Mouse (Mus musculus) heart, postnatal 0 days (tissue): ENCODE measurements around the gene Fzd2. TPM values are rescaled to one million over a fixed set of nuclear protein-coding genes. Genes with fewer than 3 reads are reported as not detected.
"Not testable (repeated sequence)": the region's sequence is repeated elsewhere in the genome, so short reads cannot be mapped to it uniquely, and the experiment has no call there.

Experiments used
- ATAC-seq: fragments of 200-750 bp; cut with Nextera tagmentation; 2 replicates; pipeline ENCODE4 v1.8.0; 2017; ENCODE audit warnings: low read depth, moderate number of reproducible peaks, moderate library complexity; ENCODE audit not compliant: insufficient read depth
- DNase-seq: peaks from one replicate; pipeline ENCODE4 v3.0.0-alpha.2; 2016; ENCODE audit warnings: low spot score
- H3K27ac ChIP-seq: fragments of 300-500 bp; sonication (generic); 2 replicates; pipeline ENCODE4 v1.5.1; 2014; ENCODE audit warnings: low read depth, mild to moderate bottlenecking
- H3K27me3 ChIP-seq: fragments of 300-500 bp; sonication (generic); 2 replicates; pipeline ENCODE4 v1.6.1; 2014; ENCODE audit warnings: low read length, mixed read lengths; ENCODE audit not compliant: control insufficient read depth, insufficient read depth
- H3K36me3 ChIP-seq: fragments of 300-500 bp; sonication (generic); replicated peaks from 2 replicates; pipeline ENCODE4 v1.6.1; 2014; ENCODE audit warnings: low read length, mixed read lengths; ENCODE audit not compliant: control insufficient read depth, insufficient read depth
- H3K4me1 ChIP-seq: fragments of 300-500 bp; sonication (generic); 2 replicates; pipeline ENCODE4 v1.6.1; 2014; ENCODE audit warnings: antibody characterized with exemption; ENCODE audit not compliant: control insufficient read depth, insufficient read depth
- H3K4me2 ChIP-seq: fragments of 300-500 bp; sonication (generic); 2 replicates; pipeline ENCODE4 v1.6.1; 2014; ENCODE audit warnings: low read depth, mild to moderate bottlenecking, low read length, moderate library complexity
- H3K4me3 ChIP-seq: fragments of 300-500 bp; sonication (generic); 2 replicates; pipeline ENCODE4 v1.5.1; 2014; ENCODE audit warnings: low read depth, low read length
- H3K9ac ChIP-seq: fragments of 300-500 bp; sonication (generic); replicated peaks from 2 replicates; pipeline ENCODE4 v1.6.1; 2014; ENCODE audit warnings: low read depth, low read length, mixed read lengths
- H3K9me3 ChIP-seq: fragments of 300-500 bp; sonication (generic); replicated peaks from 2 replicates; pipeline ENCODE4 v1.6.1; 2016; ENCODE audit warnings: low read length; ENCODE audit not compliant: control insufficient read depth
- CTCF ChIP-seq: IDR thresholded peaks from 2 replicates; pipeline ENCODE4 v1.5.1; 2016; ENCODE audit warnings: antibody characterized with exemption, control low read depth, low read depth
- EP300 ChIP-seq: IDR thresholded peaks from 2 replicates; pipeline ENCODE4 v1.6.1; 2016; ENCODE audit warnings: antibody characterized with exemption, low read depth
- whole genome bisulfite sequencing: fragments of 180-500 bp; shearing (Covaris S2); extraction: QIAGEN DNeasy Blood & Tissue Kit; methylation state at CpG from one replicate; pipeline ENCODE4 v1.1.7; 2014; 5-methylcytosine and 5-hydroxymethylcytosine counted together
- polyA plus RNA-seq: library from polyadenylated mRNA; unstranded; fragments of >200 nt; fragmentation: Nextera tagmentation; extraction: Ambion mirVana; gene quantifications from 2 replicates; pipeline ENCODE4 v1.2.1, GENCODE M21; 2015
- total RNA-seq: library from RNA; depleted of rRNA; stranded (reverse); fragments of >200 nt; gene quantifications from 2 replicates; pipeline ENCODE4 v1.2.3, GENCODE M21; 2014; ENCODE audit warnings: low replicate concordance

Fzd2 gene
- total and polyA plus RNA-seq, 2 experiments from 2014 or later: 7.0 to 47.1 TPM

- Histone ChIP-seq H3K4me3 (peak overlapping the region; percentile 78), H3K36me3 (no peaks in the 10 kb centered on the region), H3K27me3 (peaks cover 7% of the 10 kb centered on the region; the same call in 1 of the 2 replicates), H3K27ac (peak overlapping the region; percentile 93), H3K4me1 (peaks cover 3% of the 10 kb centered on the region; the same call in 1 of the 2 replicates), H3K9me3 (no peaks in the 10 kb centered on the region), H3K9ac (peak overlapping the region; percentile 80), H3K4me2 (peak overlapping the region; percentile 68)
- DNase-seq (peak; percentile 58), ATAC-seq (no peak)
- WGBS: 10% methylated on average over 13 of the region's 13 CpGs
- TF ChIP-seq EP300 (no peak), CTCF (no peak)
Observed at GRCm38 (mm10) chr11:102602816-102603495, 1.2 kb upstream of the Fzd2 start.

GRCm38 (mm10) chr11:102603496-102603850 lies 723 bp upstream of the Fzd2 start:
- peaks cover 7% of the 10 kb centered on the region; the same call in 1 of the 2 replicates for H3K27me3 ChIP-seq
- H3K9ac ChIP-seq: peak overlapping the region; percentile 80
- peaks cover 7% of the 10 kb centered on the region; the same call in 1 of the 2 replicates for H3K4me1 ChIP-seq
- H3K4me3 ChIP-seq: peak overlapping the region; percentile 78
- DNase-seq (peak; percentile 82), ATAC-seq (peak; percentile 62)
- TF ChIP-seq CTCF: no peak
- no peak for TF ChIP-seq EP300
- under 1% methylated on average over 10 of the region's 10 CpGs for WGBS
- H3K4me2 ChIP-seq: peak overlapping the region; percentile 68
- peak overlapping the region; percentile 93 for H3K27ac ChIP-seq
- no peaks in the 10 kb centered on the region for H3K9me3 ChIP-seq
- no peaks in the 10 kb centered on the region for H3K36me3 ChIP-seq

GRCm38 (mm10) chr11:102604777-102605552 lies 769 bp downstream of the Fzd2 start:
- DNase-seq (no peak), ATAC-seq (peak; percentile 12)
- 0 out of 2 replicates have a peak, but pooled peaks have one; percentile 20 for TF ChIP-seq CTCF
- no peak for TF ChIP-seq EP300
- peak overlapping the region; percentile 80 for H3K9ac ChIP-seq
- peaks cover 7% of the 10 kb centered on the region; the same call in 1 of the 2 replicates for H3K4me1 ChIP-seq
- H3K9me3 ChIP-seq: no peaks in the 10 kb centered on the region
- peak overlapping the region; percentile 93 for H3K27ac ChIP-seq
- peak overlapping the region; percentile 78 for H3K4me3 ChIP-seq
- H3K27me3 ChIP-seq: peaks cover 7% of the 10 kb centered on the region; the same call in 1 of the 2 replicates
- H3K4me2 ChIP-seq: peak overlapping the region; percentile 68
- no peaks in the 10 kb centered on the region for H3K36me3 ChIP-seq
- WGBS: under 1% methylated on average over 74 of the region's 74 CpGs

GRCm38 (mm10) chr11:102605553-102606416 lies 1.6 kb downstream of the Fzd2 start:
- H3K27ac ChIP-seq: peak overlapping the region; percentile 93
- TF ChIP-seq CTCF (no peak), EP300 (no peak)
- peak overlapping the region; percentile 68 for H3K4me2 ChIP-seq
- no peaks in the 10 kb centered on the region for H3K9me3 ChIP-seq
- peak overlapping the region; percentile 80 for H3K9ac ChIP-seq
- peak overlapping the region; percentile 78 for H3K4me3 ChIP-seq
- H3K36me3 ChIP-seq: no peaks in the 10 kb centered on the region
- ATAC-seq (no peak), DNase-seq (peak; percentile 31)
- peaks cover 7% of the 10 kb centered on the region; the same call in 1 of the 2 replicates for H3K4me1 ChIP-seq
- H3K27me3 ChIP-seq: peaks cover 7% of the 10 kb centered on the region; the same call in 1 of the 2 replicates
- 2% methylated on average over 62 of the region's 62 CpGs for WGBS

GRCm38 (mm10) chr11:102606751-102607171 lies 2.6 kb downstream of the Fzd2 start:
- no peak for ATAC-seq

GRCm38 (mm10) chr11:102607201-102607600 lies 3.0 kb downstream of the Fzd2 start:
- Histone ChIP-seq H3K4me3 (peak overlapping the region; percentile 78), H3K9ac (peak overlapping the region; percentile 80), H3K4me2 (peak overlapping the region; percentile 68), H3K27ac (peak overlapping the region; percentile 93)
- ATAC-seq, H3K4me1 ChIP-seq, H3K27me3 ChIP-seq, DNase-seq, H3K36me3 ChIP-seq, H3K9me3 ChIP-seq: not testable (repeated sequence)
- WGBS: 8% methylated on average over 12 of the region's 12 CpGs

More at GRCm38 (mm10) chr11:102606751-102607171, 2.6 kb downstream of the Fzd2 start:
- no peaks in the 10 kb centered on the region for H3K36me3 ChIP-seq
- H3K9ac ChIP-seq: peak overlapping the region; percentile 80
- TF ChIP-seq EP300 (no peak), CTCF (no peak)
- peaks cover 7% of the 10 kb centered on the region; the same call in 1 of the 2 replicates for H3K27me3 ChIP-seq
- no peaks in the 10 kb centered on the region for H3K9me3 ChIP-seq
- H3K4me1 ChIP-seq: peaks cover 7% of the 10 kb centered on the region; the same call in 1 of the 2 replicates
- peak; percentile 51 for DNase-seq
- peak overlapping the region; percentile 68 for H3K4me2 ChIP-seq
- peak overlapping the region; percentile 93 for H3K27ac ChIP-seq
- H3K4me3 ChIP-seq: peak overlapping the region; percentile 78
- 4% methylated on average over 12 of the region's 12 CpGs for WGBS
